Mouse (Mus musculus) heart, embryonic 12.5 days (tissue): Measurements from ENCODE around the gene S100a4. TPM values are rescaled to one million over a fixed set of nuclear protein-coding genes. Genes with fewer than 3 reads are reported as not detected.

Experiments
- ATAC-seq: fragments of 200-750 bp; cut with Nextera tagmentation; 2 replicates; pipeline ENCODE4 v1.8.0; 2017; ENCODE audit warnings: moderate TSS enrichment, moderate library complexity; ENCODE audit not compliant: insufficient number of reproducible peaks, low FRiP score
- H3K27ac ChIP-seq: fragments of 300-500 bp; sonication (generic); 2 replicates; pipeline ENCODE4 v1.5.1; 2016; ENCODE audit warnings: mild to moderate bottlenecking, moderate library complexity; ENCODE audit not compliant: poor library complexity, severe bottlenecking
- H3K27me3 ChIP-seq: fragments of 300-500 bp; sonication (generic); replicated peaks from 2 replicates; pipeline ENCODE4 v1.6.1; 2016; ENCODE audit warnings: mild to moderate bottlenecking, moderate library complexity
- H3K36me3 ChIP-seq: fragments of 300-500 bp; sonication (generic); 2 replicates; pipeline ENCODE4 v1.6.1; 2016; ENCODE audit warnings: mild to moderate bottlenecking, moderate library complexity
- H3K4me1 ChIP-seq: fragments of 300-500 bp; sonication (generic); replicated peaks from 2 replicates; pipeline ENCODE4 v1.6.1; 2016; ENCODE audit warnings: mild to moderate bottlenecking
- H3K4me2 ChIP-seq: fragments of 300-500 bp; sonication (generic); 2 replicates; pipeline ENCODE4 v1.6.1; 2016; ENCODE audit warnings: mild to moderate bottlenecking, moderate library complexity
- H3K4me3 ChIP-seq: fragments of 300-500 bp; sonication (generic); 2 replicates; pipeline ENCODE4 v1.5.1; 2016; ENCODE audit warnings: mild to moderate bottlenecking
- H3K9ac ChIP-seq: fragments of 300-500 bp; sonication (generic); 2 replicates; pipeline ENCODE4 v1.6.1; 2016; ENCODE audit warnings: mild to moderate bottlenecking, moderate library complexity
- H3K9me3 ChIP-seq: fragments of 300-500 bp; sonication (generic); replicated peaks from 2 replicates; pipeline ENCODE4 v1.6.1; 2016; ENCODE audit warnings: mild to moderate bottlenecking, moderate library complexity
- WGBS: fragments of 180-500 bp; shearing (Covaris S2); methylation state at CpG from one replicate; pipeline ENCODE4 v1.1.7; 2016; 5-methylcytosine and 5-hydroxymethylcytosine counted together
- polyA plus RNA-seq: library from polyadenylated mRNA; unstranded; fragments of >200 nt; fragmentation: Nextera tagmentation; extraction: Ambion mirVana; gene quantifications from 2 replicates; pipeline ENCODE4 v1.2.1, GENCODE M21; 2016

The S100a4 gene
- polyA plus RNA-seq: 1.9 and 2.1 TPM in 2 replicates

- peaks cover 27% of the 10 kb centered on the region for H3K4me1 ChIP-seq
- 40% methylated on average over 3 of the region's 3 CpGs for WGBS
- no peaks in the 10 kb centered on the region; the same call in 1 of the 2 replicates for H3K9me3 ChIP-seq
- no peak within 1 kb of the TSS for H3K9ac ChIP-seq
- no peaks in the 10 kb centered on the region for H3K36me3 ChIP-seq
- ATAC-seq: peak; percentile 22; the same call in 1 of the 2 replicates
- H3K4me2 ChIP-seq: no peak within 1 kb of the TSS
- H3K4me3 ChIP-seq: no peak within 1 kb of the TSS
- no peaks in the 10 kb centered on the region for H3K27me3 ChIP-seq
- H3K27ac ChIP-seq: peak within 1 kb of the TSS; percentile 17; the same call in 1 of the 2 replicates
These were observed at the start of gene S100a4 for GRCm38 (mm10) chr3:90603623-90604022. TSS of gene S100a4 (plus strand) at chr3:90603771.

DNA sequence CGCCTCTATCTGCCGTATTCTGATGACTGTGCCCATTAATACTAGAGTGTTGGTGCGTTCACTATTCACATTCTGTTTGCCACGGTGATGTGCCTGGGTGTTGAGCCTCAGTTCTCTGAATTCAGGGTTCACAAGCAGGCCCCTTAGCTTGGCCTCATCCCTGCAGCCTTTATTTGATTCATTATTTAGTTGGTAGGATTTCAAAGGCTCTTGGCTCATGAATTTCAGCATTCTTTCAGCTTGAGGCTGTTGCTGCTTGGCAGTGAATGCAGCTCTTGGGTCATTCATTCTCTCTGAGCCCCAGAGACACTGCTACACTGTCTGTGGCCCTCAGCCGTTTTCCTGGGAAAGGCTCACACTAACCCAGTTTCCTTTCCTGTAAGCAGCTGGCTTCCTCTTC lies 47.6 kb upstream of the S100a4 start:
- Histone ChIP-seq H3K27ac (no peak overlapping the region), H3K9ac (no peak overlapping the region), H3K27me3 (no peaks in the 10 kb centered on the region), H3K36me3 (no peaks in the 10 kb centered on the region), H3K9me3 (0 out of 2 replicates have a peak, but pooled peaks cover 2% of the 10 kb centered on the region), H3K4me1 (no peaks in the 10 kb centered on the region), H3K4me3 (no peak overlapping the region), H3K4me2 (no peak overlapping the region)
- WGBS: 64% methylated on average over 5 of the region's 5 CpGs
- ATAC-seq: no peak

DNA sequence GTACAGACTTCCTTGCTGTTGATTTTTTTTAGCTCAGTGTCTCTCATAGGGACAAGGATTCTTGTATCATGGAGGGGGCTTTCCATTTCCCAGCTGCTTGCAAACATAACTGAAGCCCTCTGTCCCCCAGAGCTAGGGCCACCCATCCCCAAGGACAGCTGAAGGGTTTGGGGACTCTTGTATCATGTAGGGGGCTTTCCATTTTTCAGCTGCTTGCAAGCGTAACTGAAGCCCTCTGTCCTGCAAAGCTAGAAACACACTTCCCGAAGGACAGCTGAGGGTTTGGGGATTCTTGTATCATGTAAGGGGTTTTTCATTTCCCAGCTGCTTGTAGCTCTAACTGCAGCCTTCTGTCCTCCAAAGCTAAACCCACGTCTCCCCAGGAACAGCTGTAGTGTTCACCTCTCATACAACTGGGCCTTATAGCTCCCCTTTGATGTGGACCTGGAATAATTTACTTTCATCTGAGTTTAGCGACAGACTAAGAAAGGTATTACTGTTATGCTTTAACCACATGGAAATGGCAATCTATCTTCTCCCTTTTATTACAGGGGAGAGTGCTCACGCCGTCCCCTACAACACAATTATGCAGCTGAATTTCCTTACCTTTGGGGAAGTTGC lies 43.5 kb upstream of the S100a4 start, which contains the start of gene S100a3:
TSS of gene S100a3 (plus strand) at position 571 of the 621 bp plus-strand sequence.
- Histone ChIP-seq H3K4me2 (no peak within 1 kb of the TSS), H3K27me3 (no peaks in the 10 kb centered on the region), H3K9ac (no peak within 1 kb of the TSS), H3K27ac (no peak within 1 kb of the TSS), H3K4me3 (no peak within 1 kb of the TSS), H3K36me3 (no peaks in the 10 kb centered on the region), H3K4me1 (no peaks in the 10 kb centered on the region), H3K9me3 (0 out of 2 replicates have a peak, but pooled peaks cover 2% of the 10 kb centered on the region)
- ATAC-seq: no peak
- WGBS: 81% methylated on average over 6 of the region's 6 CpGs

- Histone ChIP-seq H3K9ac (no peak overlapping the region), H3K27me3 (no peaks in the 10 kb centered on the region), H3K4me2 (no peak overlapping the region), H3K36me3 (no peaks in the 10 kb centered on the region), H3K9me3 (no peaks in the 10 kb centered on the region), H3K27ac (no peak overlapping the region), H3K4me3 (no peak overlapping the region), H3K4me1 (no peaks in the 10 kb centered on the region)
- ATAC-seq: no peak
- WGBS: 66% methylated on average over 5 of the region's 5 CpGs
These were observed 28.9 kb upstream of the S100a4 start for GRCm38 (mm10) chr3:90574691-90575090.

DNA sequence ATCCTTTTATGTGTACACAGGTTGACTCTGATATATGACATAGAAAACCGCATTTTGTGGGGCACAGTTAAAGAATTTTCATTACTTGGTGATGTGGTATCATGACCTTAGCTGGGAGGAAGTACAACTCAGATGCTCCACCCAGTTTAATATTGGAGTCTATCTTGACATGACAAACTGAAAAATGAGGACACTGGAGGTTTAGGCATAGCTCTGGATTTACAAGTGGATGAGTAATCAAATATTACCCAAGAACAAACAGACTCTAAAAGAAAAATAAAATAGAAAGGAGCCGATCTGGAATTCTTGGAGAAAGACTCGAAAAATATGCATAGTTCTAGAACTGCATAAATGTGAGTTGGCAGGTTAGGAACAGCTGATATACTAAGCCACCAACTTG lies 28.3 kb upstream of the S100a4 start:
- no peak for ATAC-seq
- Histone ChIP-seq H3K27ac (no peak overlapping the region), H3K4me2 (no peak overlapping the region), H3K4me1 (no peaks in the 10 kb centered on the region), H3K27me3 (no peaks in the 10 kb centered on the region), H3K9ac (no peak overlapping the region), H3K36me3 (no peaks in the 10 kb centered on the region), H3K4me3 (no peak overlapping the region), H3K9me3 (no peaks in the 10 kb centered on the region)
- WGBS: 77% methylated on average over 3 of the region's 3 CpGs

- no peak overlapping the region for H3K27ac ChIP-seq
- H3K4me2 ChIP-seq: no peak overlapping the region
- H3K9me3 ChIP-seq: no peaks in the 10 kb centered on the region
- H3K36me3 ChIP-seq: no peaks in the 10 kb centered on the region
- H3K4me1 ChIP-seq: no peaks in the 10 kb centered on the region
- H3K9ac ChIP-seq: no peak overlapping the region
- no peak overlapping the region for H3K4me3 ChIP-seq
- H3K27me3 ChIP-seq: no peaks in the 10 kb centered on the region
- 66% methylated on average over 10 of the region's 10 CpGs for WGBS
- ATAC-seq: no peak
These were observed 27.1 kb upstream of the S100a4 start for GRCm38 (mm10) chr3:90576351-90577001.

DNA sequence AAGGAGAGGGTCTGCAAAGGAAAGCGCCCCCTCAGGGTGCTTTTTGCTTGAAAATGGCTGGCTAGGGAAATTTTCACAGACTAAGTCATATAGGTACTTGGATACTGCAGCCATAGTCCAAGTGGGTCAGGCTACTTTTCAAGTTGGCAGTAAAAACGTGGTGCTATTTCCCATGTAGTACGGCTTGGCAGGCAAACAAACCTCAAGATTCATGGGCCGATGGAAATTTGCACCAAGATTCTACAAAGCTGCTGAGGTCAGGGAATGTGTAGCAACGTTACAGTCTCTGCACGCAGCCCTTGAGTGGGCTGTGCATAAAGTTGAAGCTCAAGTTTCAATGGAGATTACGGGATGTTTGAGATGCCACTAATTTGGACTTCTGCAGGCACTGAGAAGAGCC lies 24.1 kb upstream of the S100a4 start:
- Histone ChIP-seq H3K9ac (no peak overlapping the region), H3K27me3 (no peaks in the 10 kb centered on the region), H3K4me3 (no peak overlapping the region), H3K36me3 (no peaks in the 10 kb centered on the region), H3K27ac (no peak overlapping the region), H3K4me2 (no peak overlapping the region), H3K4me1 (peaks cover 12% of the 10 kb centered on the region), H3K9me3 (no peaks in the 10 kb centered on the region)
- no peak for ATAC-seq
- WGBS: 56% methylated on average over 7 of the region's 7 CpGs

DNA sequence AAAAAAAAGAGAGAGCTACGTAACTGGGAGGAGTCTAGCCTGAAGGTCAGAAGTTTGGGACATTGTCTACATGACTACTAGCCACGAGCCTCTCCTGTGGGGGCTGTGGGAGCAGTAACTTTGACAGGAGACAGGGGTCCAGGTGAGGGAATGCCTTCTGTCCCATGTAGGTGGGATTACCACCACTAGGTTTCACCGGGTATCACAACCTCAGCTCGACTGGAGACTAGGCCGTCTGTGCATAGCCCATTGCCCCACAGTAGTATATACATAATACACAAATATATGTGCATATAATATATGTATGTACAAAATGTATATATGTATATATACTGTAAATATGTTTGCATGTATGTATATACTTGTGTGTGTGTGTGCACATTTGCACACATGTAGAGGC lies 22.4 kb upstream of the S100a4 start:
- Histone ChIP-seq H3K4me2 (no peak overlapping the region), H3K27ac (no peak overlapping the region), H3K36me3 (no peaks in the 10 kb centered on the region), H3K4me3 (no peak overlapping the region), H3K9me3 (no peaks in the 10 kb centered on the region), H3K9ac (no peak overlapping the region), H3K27me3 (no peaks in the 10 kb centered on the region), H3K4me1 (peaks cover 12% of the 10 kb centered on the region)
- ATAC-seq: no peak
- WGBS: 88% methylated on average over 5 of the region's 5 CpGs

DNA sequence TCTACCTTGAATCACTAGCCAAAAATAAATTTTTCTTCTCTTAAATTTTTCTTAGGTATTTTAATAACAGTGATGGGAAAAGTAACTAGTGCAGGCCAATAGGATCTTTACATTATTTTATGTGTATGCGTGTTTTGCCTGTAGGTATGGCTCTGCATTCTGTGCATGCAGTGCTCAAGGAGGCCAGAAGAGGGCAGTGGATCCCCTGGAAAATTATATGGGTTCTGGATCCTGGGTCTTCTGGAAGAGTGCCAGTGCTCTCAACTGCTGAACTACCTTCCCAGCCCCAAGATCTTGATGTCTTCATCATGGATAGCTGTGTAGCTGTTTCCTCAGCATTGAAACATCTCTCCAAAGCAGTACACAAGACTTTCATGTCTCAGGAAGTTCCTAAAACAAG lies 21.4 kb upstream of the S100a4 start:
- Histone ChIP-seq H3K27ac (no peak overlapping the region), H3K36me3 (no peaks in the 10 kb centered on the region), H3K4me2 (no peak overlapping the region), H3K4me3 (no peak overlapping the region), H3K27me3 (no peaks in the 10 kb centered on the region), H3K9me3 (no peaks in the 10 kb centered on the region), H3K9ac (no peak overlapping the region), H3K4me1 (peaks cover 18% of the 10 kb centered on the region)
- 95% methylated on average over 1 of the region's 1 CpGs for WGBS
- ATAC-seq: no peak

GRCm38 (mm10) chr3:90582556-90582955 lies 21.0 kb upstream of the S100a4 start:
- no peak overlapping the region for H3K27ac ChIP-seq
- WGBS: 85% methylated on average over 4 of the region's 4 CpGs
- no peak overlapping the region for H3K9ac ChIP-seq
- H3K4me3 ChIP-seq: no peak overlapping the region
- H3K9me3 ChIP-seq: no peaks in the 10 kb centered on the region
- H3K4me2 ChIP-seq: no peak overlapping the region
- peaks cover 22% of the 10 kb centered on the region for H3K4me1 ChIP-seq
- ATAC-seq: no peak
- no peaks in the 10 kb centered on the region for H3K36me3 ChIP-seq
- no peaks in the 10 kb centered on the region for H3K27me3 ChIP-seq

DNA sequence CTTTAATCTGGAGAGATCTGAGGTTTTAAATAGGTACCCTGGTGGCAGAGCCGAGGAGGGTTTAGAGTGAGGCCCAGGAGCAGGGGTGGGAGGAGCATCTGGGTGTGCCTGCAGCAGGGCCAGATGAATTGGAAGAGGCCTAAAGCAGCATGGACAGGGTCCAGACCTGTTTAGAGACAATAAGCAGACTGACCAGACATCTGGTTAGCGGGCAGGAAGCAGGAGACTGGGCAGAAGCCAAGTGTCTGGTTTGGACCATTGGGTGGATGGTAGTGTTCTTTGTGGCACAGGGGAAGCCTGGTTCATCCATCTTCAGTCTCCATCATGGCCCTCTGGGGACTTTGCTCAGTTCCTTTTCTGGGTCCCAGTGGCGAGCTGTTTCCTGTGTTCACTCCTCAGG lies 19.7 kb upstream of the S100a4 start:
- Histone ChIP-seq H3K4me2 (no peak overlapping the region), H3K4me3 (no peak overlapping the region), H3K9ac (no peak overlapping the region), H3K27ac (no peak overlapping the region), H3K4me1 (peaks cover 26% of the 10 kb centered on the region), H3K9me3 (no peaks in the 10 kb centered on the region), H3K27me3 (no peaks in the 10 kb centered on the region), H3K36me3 (no peaks in the 10 kb centered on the region)
- ATAC-seq: no peak
- 32% methylated on average over 3 of the region's 3 CpGs for WGBS
